Comparison of ENCODE assay signal across 9 mouse cellular contexts in the genomic region with DNA sequence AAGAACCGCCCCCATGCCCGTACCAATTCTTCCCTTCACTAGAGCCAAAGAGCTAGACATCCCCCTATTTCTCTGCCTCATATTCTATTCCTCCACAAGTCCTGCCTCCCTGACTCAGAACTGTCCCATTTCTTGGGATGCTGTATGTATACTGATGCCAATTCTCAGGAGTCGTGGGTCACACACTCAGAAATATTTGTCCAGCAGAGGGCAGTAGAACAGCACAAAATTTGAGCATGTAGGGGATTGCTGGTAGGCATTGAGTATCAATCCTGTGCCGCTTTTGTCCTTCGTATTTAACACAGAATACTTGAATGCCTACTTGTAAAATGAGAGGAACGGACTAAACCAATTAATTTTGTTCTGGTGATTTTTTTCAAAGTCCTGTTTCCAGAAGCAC. TPM values are rescaled to one million over a fixed set of nuclear protein-coding genes. Genes with fewer than 3 reads are reported as not detected.
DNase-seq lines count a peak whose midpoint lies in the region; ATAC-seq and TF ChIP-seq lines count a peak whose summit lies in the region.
"Had no signal": no experiment of that assay in that cellular context is flagged by ENCODE, and none has a peak within 500 bp of the region (broad histone marks: within the 10 kb centered on the region; RNA-seq: fewer than 3 reads in every experiment).

No protein-coding gene starts in this region.

- H3K4me1 ChIP-seq in intestine, postnatal 0 days (replicated peaks; ENCODE audit: control insufficient read depth, insufficient read depth, low read length), result no peaks in the 10 kb centered on the region
- no peaks in the 10 kb centered on the region for H3K4me1 ChIP-seq in midbrain, embryonic 14.5 days (ENCODE audit: control insufficient read depth, insufficient read depth, low read length)
- H3K4me1 ChIP-seq: embryonic facial prominence, embryonic 15.5 days had no signal

- H3K4me2 ChIP-seq in intestine, postnatal 0 days (replicated peaks; ENCODE audit: low read depth), result no peak overlapping the region
- no peak overlapping the region for H3K4me2 ChIP-seq in midbrain, embryonic 14.5 days (ENCODE audit: low read length)
- H3K4me2 ChIP-seq: embryonic facial prominence, embryonic 15.5 days had no signal

- peak; percentile 47; the same call in 1 of the 2 replicates for ATAC-seq in intestine, postnatal 0 days
- peak; percentile 65 for ATAC-seq in midbrain, embryonic 14.5 days (ENCODE audit: low FRiP score, low TSS enrichment)

- H3K27me3 ChIP-seq in intestine, postnatal 0 days (replicated peaks; ENCODE audit: control insufficient read depth, insufficient read depth, low read length), result no peaks in the 10 kb centered on the region
- H3K27me3 ChIP-seq in midbrain, embryonic 14.5 days (ENCODE audit: control insufficient read depth, insufficient read depth, low read length), result no peaks in the 10 kb centered on the region
- H3K27me3 ChIP-seq: embryonic facial prominence, embryonic 15.5 days had no signal

- H3K36me3 ChIP-seq in intestine, postnatal 0 days (ENCODE audit: control insufficient read depth, insufficient read depth), result no peaks in the 10 kb centered on the region
- H3K36me3 ChIP-seq in midbrain, embryonic 14.5 days (ENCODE audit: control insufficient read depth, insufficient read depth, low read length), result no peaks in the 10 kb centered on the region
- H3K36me3 ChIP-seq: embryonic facial prominence, embryonic 15.5 days had no signal

- WGBS in intestine, postnatal 0 days, result 33% methylated on average over 6 of the region's 6 CpGs
- WGBS in midbrain, embryonic 14.5 days, result 29% methylated on average over 6 of the region's 6 CpGs

- H3K9ac ChIP-seq in intestine, postnatal 0 days (ENCODE audit: low read depth, low read length), result no peak overlapping the region
- no peak overlapping the region for H3K9ac ChIP-seq in midbrain, embryonic 14.5 days (replicated peaks; ENCODE audit: low read length)
- H3K9ac ChIP-seq: embryonic facial prominence, embryonic 15.5 days had no signal

- H3K27ac ChIP-seq in gastrocnemius, adult 2 months, result no peak overlapping the region
- H3K27ac ChIP-seq in intestine, postnatal 0 days (ENCODE audit: low read depth, low read length), result no peak overlapping the region
- H3K27ac ChIP-seq in midbrain, embryonic 14.5 days (replicated peaks; ENCODE audit: low read depth, low read length), result no peak overlapping the region
- H3K27ac ChIP-seq: embryonic facial prominence, embryonic 15.5 days had no signal

- intact Hi-C loops in gastrocnemius, adult 2 months (cut with DNase I), result loop anchor here (2.0 kb wide), 1 partner anchor 218 kb away; no protein-coding TSS in a partner anchor
- intact Hi-C loops in left cerebral cortex, postnatal 14 days (cut with DNase I), result loop anchor here (2.0 to 5.0 kb wide), 3 partner anchors 210 to 434 kb away; a partner anchor contains a TSS

- no peaks in the 10 kb centered on the region for H3K9me3 ChIP-seq in intestine, postnatal 0 days (ENCODE audit: control insufficient read depth)
- no peaks in the 10 kb centered on the region for H3K9me3 ChIP-seq in midbrain, embryonic 14.5 days (ENCODE audit: control insufficient read depth, low read length)
- H3K9me3 ChIP-seq: embryonic facial prominence, embryonic 15.5 days had no signal

- peak; percentile 76 for TF ChIP-seq CTCF in gastrocnemius, adult 2 months (IDR thresholded peaks at IDR 0.05)
- peak; percentile 91 for TF ChIP-seq CTCF in intestine, postnatal 0 days (IDR thresholded peaks at IDR 0.05; ENCODE audit: low read depth)

- DNase-seq in 3134 (ENCODE audit: extremely low read depth, insufficient read length, low spot score), result peak; percentile 13
- DNase-seq in T-cell, adult 2 months (ENCODE audit: low spot score), result peak; percentile 65
- DNase-seq in cerebellum, postnatal 14 days, result peak; percentile 85 to 87
- DNase-seq in gastrocnemius, adult 2 months, result peak; percentile 35
- peak; percentile 81 for DNase-seq in left cerebral cortex, postnatal 14 days (ENCODE audit: low spot score in 2 of 2)
- peak; percentile 95 for DNase-seq in midbrain, embryonic 14.5 days
- DNase-seq in spleen, postnatal 4 days (ENCODE audit: low spot score in 2 of 2), result peak; percentile 41 to 68

- H3K4me3 ChIP-seq in gastrocnemius, adult 2 months, result no peak overlapping the region
- no peak overlapping the region for H3K4me3 ChIP-seq in intestine, postnatal 0 days (ENCODE audit: low read depth, low read length)
- H3K4me3 ChIP-seq in midbrain, embryonic 14.5 days (replicated peaks; ENCODE audit: low read depth, low read length), result no peak overlapping the region
- H3K4me3 ChIP-seq: embryonic facial prominence, embryonic 15.5 days had no signal

RNA-seq across cellular contexts. Expression of a gene that starts 27.3 kb away (rescaled TPM):
- under 1 TPM; 0.17 to 0.28 TPM for total RNA-seq in gastrocnemius, adult 2 months (2021)
- 0.17 and 0.44 TPM in 2 replicates for polyA plus RNA-seq in intestine, postnatal 0 days (2015; fragmentation: Nextera tagmentation; extraction: Ambion mirVana)
- total RNA-seq in left cerebral cortex, postnatal 14 days (2021), result under 1 TPM; 0.25 to 0.33 TPM
- 0.11 and 0.16 TPM in 2 replicates for polyA plus RNA-seq in midbrain, embryonic 14.5 days (2014; fragmentation: Nextera tagmentation; extraction: Ambion mirVana)

RNA-seq across cellular contexts. Expression of a gene that starts 38.2 kb away (rescaled TPM):
- total RNA-seq in gastrocnemius, adult 2 months (2021), result 10 to 100 TPM; 21.4 to 22.4 TPM
- 45.8 and 49.5 TPM in 2 replicates for polyA plus RNA-seq in intestine, postnatal 0 days (2015; fragmentation: Nextera tagmentation; extraction: Ambion mirVana)
- total RNA-seq in left cerebral cortex, postnatal 14 days (2021), result 10 to 100 TPM; 42.0 to 44.3 TPM
- 44.6 and 46.6 TPM in 2 replicates for polyA plus RNA-seq in midbrain, embryonic 14.5 days (2014; fragmentation: Nextera tagmentation; extraction: Ambion mirVana)

RNA-seq across cellular contexts. Expression of a gene that starts 38.3 kb away (rescaled TPM):
- total RNA-seq in gastrocnemius, adult 2 months (2021), result 1 to 10 TPM; 3.6 to 3.8 TPM
- polyA plus RNA-seq in intestine, postnatal 0 days (2015; fragmentation: Nextera tagmentation; extraction: Ambion mirVana), result 19.9 and 20.4 TPM in 2 replicates
- total RNA-seq in left cerebral cortex, postnatal 14 days (2021), result 10 to 100 TPM; 48.4 to 50.2 TPM
- polyA plus RNA-seq in midbrain, embryonic 14.5 days (2014; fragmentation: Nextera tagmentation; extraction: Ambion mirVana), result 24.0 and 29.8 TPM in 2 replicates

Comparison
In these comparisons a context has a peak if more than half of its experiments do, and no peak if none do; other contexts are left out.
1. DNase-seq: peak in every context shown above with its lines; median percentile 95 in midbrain, embryonic 14.5 days; 86 in cerebellum, postnatal 14 days; 81 in left cerebral cortex, postnatal 14 days; 65 in T-cell, adult 2 months; 54 in spleen, postnatal 4 days; 35 in gastrocnemius, adult 2 months; 13 in 3134.
2. RNA of a gene that starts 38.3 kb away (total RNA-seq): 48.4 to 50.2 TPM in left cerebral cortex, postnatal 14 days; 3.6 to 3.8 TPM in gastrocnemius, adult 2 months; every median in the first group is over 10 times any median in the second.